Mouse (Mus musculus): Measurements from ENCODE around the gene C5ar1.
"Not testable (repeated sequence)": the region's sequence is repeated elsewhere in the genome, so short reads cannot be mapped to it uniquely, and the experiment has no call there.

Gene C5ar1

DNA sequence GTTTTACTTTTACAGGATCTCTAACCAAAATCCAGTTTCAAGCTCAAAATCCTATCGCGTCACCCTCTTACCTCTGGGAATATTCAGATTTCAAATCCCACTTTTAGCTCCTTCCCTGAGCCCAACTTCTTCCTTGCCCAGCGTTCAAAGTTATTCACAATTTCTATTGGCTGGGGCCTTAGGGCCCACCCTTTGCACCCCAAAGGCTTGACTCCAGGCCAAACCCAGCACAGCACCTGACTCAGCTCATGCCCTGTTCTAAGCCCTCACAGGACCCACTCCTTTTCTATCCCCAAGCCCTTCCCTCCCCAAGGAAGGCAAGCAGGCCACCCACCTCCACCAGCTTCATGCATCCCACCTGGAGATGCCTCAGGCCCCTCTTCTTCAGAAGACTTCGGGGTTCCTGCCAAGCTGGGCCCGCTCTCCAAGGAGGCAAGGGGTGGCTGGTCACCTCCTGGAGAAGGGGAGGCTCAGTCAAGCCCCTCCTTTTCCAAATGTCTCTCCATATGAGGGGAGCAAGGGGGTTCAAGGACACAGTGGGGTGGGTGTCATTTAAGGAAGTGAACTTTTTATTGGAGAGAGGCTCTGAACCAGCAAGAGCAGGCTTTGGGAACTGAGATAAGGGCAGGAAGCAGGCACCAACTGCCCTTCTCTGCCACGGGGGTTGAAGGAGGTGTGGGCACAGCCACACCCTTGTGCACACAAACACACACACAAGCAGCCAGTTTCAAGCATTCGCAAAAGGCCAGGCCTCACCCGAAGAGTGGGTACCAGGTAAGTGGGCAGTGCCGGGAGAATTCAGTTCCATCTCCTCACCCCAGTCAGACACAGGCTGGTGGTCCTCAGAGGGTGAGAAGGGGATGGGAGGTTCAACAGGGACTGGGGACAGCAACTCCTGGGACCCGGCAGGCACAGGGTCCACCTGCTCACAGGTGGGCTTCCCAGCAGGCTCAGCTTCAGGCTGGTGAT is 15.9 kb upstream of the C5ar1 start:
- no peak for DNase-seq (ENCODE audit: low read depth, low spot score)

DNA sequence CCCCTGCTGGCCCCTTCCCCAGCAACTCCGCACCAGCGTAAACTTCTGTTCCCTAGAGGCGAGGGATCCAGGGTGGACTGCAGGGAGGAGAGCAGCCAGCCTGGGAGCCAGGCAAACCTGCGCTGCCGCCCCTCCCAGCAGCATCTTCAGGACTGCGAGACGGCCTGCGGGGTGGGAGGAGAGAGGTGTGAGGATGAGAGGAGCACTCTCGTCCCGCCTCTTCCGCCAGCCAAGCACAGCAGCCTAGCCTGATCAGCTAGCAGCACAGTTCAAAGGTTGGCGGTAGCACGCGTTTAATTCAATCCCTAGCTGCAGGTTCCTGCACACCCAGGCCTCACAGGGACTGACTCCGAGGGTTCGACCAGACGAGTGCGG is 14.4 kb upstream of the C5ar1 start:
- DNase-seq (ENCODE audit: low read depth, low spot score) = no peak

DNA sequence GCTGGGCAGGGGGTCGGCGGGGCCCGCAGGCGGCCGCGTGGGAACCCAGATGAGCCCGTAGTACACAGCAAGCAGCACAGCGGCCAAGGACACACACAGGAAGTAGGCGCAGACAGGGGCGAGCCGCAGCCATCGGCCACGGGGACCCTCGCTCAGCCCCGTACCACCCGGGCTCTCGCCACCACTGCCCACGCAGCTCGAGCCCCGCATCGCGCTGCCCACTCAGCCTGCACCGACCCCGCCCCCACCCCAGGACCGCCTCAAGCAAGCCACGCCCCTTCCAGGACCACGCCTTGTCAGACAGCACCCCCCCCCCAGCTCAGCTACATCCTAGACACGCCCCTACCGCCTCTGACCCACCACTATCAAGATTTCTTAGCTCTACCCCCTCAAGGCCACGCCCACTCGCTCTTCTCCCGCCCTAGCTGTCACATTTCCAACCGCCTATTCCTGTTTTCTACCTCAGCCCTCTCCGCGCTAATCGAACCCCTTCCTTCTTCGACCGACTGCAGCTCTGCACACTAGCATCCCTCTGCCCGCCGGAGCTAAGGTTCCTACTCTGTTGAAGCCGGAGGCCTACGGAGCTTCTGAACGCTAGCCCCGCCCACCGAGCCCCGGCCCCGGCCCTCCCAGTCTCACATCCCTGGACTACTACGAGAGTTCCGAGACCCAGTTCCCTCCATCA is 13.9 kb upstream of the C5ar1 start, which contains the start of gene Inafm1:
TSS of gene Inafm1 (minus strand) at position 537 of the 685 bp plus-strand sequence.
- DNase-seq (ENCODE audit: low read depth, low spot score) = no peak

DNA sequence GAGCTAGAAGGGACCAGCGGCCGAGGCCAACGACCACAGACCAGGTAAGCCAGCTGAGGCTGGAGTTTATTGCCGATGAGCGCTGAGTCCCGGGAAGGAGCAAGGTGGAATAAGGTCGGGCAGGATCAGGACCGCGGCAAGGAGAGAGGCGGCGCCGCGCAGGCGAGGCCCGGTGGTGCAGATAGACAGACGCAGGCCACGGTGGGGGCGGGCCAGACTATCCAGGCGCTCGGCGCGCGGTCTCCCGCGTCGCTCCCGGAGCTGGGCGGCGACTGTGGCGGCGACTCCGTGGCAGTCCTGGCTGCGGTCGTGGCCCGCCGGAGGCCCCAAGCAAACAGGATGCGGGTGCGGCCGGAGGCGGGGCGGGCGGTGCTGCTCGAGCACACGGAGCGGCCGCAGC is 13.3 kb upstream of the C5ar1 start:
- DNase-seq (ENCODE audit: low read depth, low spot score) = no peak

DNA sequence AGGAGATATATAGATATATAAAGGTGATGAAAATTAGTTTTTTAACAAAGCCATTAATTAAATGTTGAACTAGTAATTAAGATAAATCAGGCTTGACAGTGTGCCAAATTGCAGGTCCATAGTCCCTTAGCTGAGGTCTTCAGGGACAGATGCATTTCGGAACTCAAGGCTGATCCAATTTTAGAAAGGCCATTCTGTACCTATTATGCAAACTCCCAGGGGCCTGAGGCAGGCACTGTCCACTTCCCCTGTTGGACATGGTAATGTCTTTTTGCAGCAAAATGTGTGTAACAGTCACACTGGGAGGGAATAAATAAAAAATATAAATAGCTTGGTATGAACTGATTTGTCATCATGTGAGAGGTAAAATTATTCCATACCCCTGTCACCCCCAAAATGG is 11.8 kb upstream of the C5ar1 start:
- no peak for DNase-seq (ENCODE audit: low read depth, low spot score)

DNA sequence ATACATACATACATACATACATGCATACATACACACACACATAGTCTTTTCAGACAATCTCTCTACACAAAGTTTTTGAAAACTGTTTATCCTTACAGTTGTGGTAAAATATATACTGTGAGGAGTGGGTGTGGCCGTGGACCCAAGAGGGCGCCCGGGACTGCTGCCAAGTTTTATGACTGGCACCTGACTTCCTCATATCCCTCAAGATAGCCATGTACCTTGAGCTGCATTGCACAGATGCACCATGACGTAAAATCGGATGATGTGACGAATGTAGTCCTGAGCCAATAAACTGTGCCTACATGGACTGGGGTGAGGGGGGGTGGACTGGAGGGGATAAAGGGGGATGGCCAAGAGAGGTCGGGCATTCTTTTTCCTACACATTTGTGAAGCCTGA is 7.3 kb upstream of the C5ar1 start:
- DNase-seq (ENCODE audit: low read depth, low spot score) = not testable (repeated sequence)

DNA sequence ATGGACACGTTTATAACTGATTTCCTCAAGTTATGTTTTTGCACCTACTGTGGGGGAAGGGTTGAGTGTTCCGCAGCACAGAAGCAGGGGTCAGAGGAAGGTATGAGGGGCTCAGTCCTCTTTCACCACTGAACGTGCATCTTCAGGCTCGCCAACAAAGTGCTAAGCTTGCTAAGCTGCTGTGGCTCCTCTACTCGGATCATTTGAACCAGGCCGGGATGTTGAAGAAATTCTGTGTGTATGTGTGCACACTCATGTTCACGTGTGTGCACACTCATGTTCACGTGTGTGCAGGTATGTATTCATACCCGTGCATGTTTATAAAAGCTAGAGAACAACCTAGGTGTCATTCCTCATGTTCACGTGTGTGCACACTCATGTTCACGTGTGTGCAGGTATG is 6.5 kb upstream of the C5ar1 start:
- no peak for DNase-seq (ENCODE audit: low read depth, low spot score)

DNA sequence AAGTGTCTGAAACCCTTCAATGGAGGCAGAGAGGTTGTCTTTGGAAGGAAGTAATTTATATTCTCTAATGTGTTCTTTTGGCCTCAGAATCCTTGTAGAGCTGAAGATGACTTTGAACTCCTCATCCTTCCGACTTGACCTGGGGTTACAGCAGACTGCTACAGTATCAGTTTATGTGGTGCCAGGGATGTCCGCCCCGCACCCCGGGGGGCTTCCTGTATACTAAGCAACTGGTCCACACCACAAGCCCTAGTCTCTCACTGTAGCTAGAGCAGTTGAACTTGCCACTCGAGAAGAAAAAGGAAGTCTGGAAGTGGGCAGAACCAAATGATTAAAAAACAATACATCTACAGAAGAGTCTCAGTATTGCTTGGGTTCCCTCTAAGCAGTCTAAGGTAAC is 4.5 kb upstream of the C5ar1 start:
- no peak for DNase-seq (ENCODE audit: low read depth, low spot score)

DNA sequence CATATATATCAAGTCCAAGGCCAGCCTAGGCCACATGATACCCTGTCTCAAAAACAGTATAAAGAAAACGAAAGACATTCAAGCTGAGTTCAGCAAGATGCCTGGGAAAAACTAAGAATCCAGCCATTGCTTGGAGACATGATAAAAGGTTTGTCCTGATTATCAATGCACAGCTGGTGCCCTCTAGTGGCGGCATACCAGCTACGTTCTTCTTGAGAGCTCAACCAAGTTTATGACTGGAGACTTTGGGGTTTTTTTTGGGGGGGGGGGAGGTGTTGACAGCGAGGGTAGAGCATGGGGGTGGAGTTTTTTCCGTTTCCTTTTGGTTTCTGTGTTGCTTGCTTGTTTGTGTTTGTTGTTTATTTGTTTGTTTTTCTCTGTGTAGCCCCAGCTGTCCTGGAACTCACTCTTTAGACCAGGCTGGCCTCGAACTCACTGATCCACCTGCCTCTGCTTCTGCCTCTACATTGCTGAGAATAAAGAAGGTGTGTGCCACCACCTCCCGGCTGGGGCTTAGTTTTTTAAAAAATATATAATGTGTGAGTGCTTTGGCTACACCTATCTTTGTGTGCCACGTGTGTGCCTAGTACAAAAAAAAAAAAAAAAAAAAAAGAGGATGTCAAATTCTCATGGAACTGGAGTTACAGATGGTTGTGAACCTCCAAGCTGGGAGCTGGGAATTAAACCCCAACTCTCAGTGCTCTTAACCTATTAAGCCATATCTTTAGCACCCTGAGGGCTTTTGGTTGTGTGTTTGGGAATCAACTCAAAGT is 3.9 kb upstream of the C5ar1 start:
- no peak for DNase-seq (ENCODE audit: low read depth, low spot score)

DNA sequence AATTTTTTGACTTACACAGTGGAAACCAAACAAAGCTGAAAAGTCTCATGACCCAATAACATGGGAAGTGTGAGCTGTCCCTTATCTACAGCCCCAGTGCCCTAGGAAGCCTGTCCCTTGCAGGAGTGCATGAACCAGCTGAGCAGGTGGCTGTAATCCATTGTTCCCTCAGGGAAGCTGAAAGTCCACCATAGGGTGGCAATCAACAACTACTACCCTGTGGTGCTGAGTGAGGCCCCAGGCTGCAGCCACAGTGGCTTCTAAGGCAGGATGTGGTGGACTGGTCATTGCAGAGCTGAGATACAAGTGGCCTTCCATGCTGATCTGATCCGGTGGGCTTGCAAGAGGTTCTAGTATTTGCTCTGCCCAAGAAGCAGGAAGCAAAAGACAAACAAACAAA is 1.8 kb upstream of the C5ar1 start:
- no peak for DNase-seq (ENCODE audit: low read depth, low spot score)

DNA sequence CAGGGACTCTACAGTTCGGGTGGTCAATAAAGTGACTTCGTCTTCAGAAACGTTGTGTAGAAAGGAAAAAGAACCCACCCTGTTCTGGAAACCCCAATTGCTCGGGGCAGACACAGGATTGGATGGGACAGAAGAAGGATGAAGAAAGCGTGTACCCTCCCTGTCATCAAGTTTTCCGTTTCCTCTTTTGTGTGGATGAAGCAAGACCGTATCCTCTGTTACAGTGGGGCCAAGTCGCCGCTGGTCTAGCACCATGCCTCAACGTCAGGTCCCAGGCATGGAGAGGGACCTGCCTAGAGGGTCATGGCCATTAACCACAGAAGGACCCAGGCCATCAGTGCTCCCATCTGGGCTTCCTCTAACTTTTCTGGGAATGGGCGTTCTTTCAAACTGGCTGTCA is 1.5 kb downstream of the C5ar1 start:
- no peak for DNase-seq (ENCODE audit: low read depth, low spot score)

DNA sequence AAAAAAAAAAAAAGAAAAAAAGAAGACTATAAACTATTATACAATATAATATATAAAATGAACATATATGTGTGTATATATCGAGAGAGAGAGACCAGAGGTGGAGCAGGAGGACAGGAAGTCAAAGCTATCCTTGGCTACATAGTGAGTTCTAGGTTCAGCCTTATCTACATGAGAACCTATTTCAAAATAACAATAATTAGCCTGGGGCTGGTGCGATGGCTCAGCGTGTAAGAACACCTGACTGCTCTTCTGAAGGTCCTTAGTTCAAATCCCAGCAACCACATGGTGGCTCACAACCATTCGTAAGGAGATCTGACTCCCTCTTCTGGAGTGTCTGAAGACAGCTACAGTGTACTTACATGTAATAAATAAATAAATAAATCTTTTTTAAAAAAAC is 3.4 kb downstream of the C5ar1 start:
- not testable (repeated sequence) for DNase-seq (ENCODE audit: low read depth, low spot score)

DNA sequence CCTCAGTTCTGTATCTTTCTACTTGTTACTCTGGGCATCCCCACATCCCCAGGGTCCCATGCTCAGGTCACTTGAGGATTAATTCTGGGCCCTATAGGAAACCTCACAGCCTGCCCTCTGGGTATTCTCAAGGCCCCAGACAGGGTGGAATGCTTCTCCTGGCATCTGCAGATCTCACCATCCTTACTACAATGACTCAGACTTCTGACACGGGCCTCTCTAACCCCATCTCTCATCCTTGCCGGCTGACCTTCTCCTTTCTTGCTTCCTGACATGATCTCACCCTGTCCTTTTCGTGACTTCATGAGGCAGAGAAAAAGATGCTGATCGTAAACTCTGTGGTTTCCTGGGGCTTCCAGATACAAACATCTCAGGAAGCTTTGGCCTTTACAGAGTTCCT is 5.1 kb downstream of the C5ar1 start:
- no peak for DNase-seq (ENCODE audit: low read depth, low spot score)

DNA sequence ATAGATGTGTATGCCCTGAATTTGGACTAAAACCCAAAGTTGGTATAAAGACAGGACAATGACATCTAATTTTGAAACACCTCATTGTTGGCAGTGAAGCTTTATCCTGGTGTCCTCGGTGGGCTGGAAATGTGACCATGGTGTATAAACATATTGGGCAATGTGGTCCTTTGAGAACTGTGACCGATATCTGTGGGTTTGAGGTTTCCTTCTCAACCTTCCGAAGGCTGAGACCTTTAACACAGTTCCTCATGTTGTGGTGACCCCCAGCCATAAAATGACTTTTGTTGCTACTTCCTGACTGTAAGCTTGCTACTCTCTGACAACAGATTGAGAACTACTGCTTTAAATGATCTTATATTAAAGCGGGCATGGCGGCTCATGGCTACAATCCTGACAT is 8.7 kb downstream of the C5ar1 start:
- no peak for DNase-seq (ENCODE audit: low read depth, low spot score)

DNA sequence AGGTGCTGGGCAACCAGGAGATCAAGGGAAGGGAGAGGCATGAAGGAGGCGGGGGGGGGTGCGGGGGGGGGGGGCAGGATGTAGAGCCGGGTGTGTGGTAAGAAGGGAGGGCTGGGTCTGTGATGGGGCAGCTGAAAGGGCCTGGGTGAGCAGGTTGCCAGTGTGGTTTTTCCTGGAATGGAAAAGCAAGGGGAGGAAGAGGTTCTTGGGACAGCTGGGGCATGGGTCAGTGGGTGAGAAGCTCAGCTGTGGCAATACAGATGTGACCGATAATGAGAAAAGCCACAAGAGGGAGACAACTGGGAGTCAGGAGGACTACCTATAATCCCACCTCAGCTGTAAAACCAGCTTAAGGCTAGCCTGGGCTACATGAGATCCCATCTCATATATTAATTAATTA is 13.4 kb downstream of the C5ar1 start:
- DNase-seq (ENCODE audit: low read depth, low spot score) = no peak

DNA sequence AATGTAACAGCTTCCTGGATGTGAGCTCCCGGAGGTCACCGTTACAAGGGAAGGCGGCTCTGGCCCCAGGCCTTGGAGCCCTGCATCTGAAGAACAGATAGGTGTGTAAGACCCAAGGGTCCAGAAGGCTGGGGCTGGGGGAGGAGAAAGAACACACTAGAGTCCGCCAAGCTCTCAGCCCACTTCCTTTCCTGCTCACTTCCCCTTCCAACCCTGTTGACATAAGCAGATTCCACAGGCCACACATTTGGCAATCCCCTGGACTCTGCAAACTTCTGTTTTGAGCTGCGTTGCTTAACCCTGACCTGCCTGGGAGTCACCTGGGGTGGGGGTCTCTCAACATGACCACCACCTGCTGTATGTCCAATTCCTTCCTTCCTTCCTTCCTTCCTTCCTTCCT is 15.3 kb downstream of the C5ar1 start, which contains the start of gene C5ar2:
TSS of gene C5ar2 (minus strand) at position 88 of the 400 bp plus-strand sequence.
- no peak for DNase-seq (ENCODE audit: low read depth, low spot score)

DNA sequence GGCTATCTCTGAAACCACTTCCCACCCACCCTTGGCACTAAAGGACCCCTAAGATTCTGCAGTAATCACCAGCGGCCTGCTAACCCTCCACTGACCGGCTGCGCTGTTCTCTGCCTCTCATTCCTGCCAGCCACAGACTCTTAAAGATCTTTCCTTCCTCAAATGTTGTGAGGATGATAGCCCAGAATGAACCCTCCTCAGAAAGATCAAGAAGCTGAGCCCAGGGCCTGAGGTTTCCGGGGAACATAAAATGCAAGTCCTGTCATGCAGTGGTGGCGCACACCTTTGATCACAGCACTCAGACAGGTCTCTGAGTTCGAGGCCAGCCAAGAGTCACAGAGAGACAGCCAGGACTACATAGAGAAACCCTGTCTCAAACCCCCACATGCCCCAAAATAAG is 17.1 kb downstream of the C5ar1 start:
- DNase-seq (ENCODE audit: low read depth, low spot score) = no peak

DNA sequence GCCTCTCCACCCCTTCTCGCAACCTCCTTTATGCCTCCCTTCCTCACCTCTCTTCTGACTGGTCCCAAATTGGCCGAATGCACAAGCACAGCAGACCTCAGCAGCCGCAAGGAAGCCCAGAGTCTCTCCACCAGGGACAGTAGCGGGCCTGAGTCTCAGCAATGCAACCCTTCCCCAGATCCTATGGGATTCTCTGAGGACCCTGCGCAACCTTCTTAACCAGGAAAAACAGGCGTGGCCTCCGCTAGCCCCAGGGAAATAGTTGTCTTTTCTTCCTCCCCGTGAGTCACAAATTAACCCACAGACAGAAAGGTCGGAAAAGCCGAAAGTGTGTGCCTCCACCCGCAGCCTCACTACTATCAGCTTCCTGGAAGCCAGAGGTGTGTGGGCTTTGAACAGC is 17.6 kb downstream of the C5ar1 start:
- DNase-seq (ENCODE audit: low read depth, low spot score) = no peak

DNA sequence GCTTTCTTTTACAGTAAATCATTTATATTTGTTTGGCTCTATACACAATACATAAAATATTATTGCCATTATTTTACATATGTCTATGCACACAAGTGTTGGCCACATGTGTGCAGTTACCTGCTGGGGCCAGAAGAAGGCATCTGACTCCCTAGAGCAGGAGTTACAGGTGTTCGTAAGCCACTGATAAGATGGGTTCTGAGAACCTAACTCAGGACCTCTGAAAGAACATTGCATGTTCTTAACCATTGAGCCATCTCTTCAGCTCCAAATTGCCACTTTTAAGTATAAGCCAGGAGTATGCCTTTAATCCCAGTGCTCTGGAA is 18.4 kb downstream of the C5ar1 start:
- DNase-seq (ENCODE audit: low read depth, low spot score) = no peak

DNA sequence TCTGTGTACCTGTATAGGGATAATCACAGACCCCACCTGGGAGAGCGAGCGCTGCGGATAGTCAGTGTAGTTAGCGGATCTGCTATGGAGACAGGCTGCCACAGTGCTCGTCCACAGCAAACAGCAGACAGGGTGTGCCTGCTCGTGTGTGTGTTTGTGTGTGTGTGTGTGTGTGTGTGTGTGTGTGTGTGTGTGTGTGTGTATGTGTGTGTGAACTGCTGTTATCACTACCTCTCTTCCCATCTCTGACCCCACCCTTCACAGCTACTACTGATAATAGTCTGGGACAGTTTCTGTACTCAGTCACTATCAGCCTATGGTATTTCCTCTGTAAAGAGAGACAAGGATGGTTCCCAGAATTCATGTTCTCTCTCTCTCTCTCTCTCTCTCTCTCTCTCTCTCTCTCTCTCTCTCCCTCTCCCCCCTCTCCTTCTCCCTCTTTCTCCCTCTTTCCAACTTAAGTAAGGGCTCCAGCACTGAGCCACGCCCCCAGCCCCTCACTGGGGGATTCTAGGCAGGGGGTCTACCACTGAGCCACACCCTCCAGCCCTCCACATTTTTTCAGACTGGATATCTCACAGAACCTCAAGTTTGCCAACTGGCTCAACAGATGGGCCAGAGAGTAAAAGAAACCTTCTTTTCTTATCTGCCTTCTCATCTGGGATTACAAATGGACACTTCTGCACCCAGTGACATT is 18.9 kb downstream of the C5ar1 start:
- no peak for DNase-seq (ENCODE audit: low read depth, low spot score)

DNA sequence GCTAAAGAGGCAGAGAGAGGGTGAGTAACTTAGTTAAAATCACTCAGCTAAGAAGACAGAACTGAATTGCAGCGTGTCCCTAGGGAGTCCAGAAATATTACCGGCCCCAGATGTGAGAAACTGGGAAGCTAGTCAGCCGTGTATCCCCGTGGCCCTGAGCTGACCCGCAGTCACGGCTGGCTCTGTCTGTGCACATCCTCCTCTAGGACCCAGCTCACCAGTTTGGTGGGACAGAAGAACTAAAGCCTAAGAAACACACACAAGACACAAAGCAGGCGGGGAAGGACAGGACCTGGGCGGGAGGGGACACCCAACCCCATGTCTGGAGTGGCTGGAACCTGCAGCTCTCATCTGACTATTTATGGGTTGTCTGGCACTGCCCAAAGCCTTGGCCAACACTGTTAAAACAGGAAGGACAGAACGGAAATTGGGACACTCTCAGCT is 19.8 kb downstream of the C5ar1 start:
- DNase-seq (ENCODE audit: low read depth, low spot score) = no peak

DNA sequence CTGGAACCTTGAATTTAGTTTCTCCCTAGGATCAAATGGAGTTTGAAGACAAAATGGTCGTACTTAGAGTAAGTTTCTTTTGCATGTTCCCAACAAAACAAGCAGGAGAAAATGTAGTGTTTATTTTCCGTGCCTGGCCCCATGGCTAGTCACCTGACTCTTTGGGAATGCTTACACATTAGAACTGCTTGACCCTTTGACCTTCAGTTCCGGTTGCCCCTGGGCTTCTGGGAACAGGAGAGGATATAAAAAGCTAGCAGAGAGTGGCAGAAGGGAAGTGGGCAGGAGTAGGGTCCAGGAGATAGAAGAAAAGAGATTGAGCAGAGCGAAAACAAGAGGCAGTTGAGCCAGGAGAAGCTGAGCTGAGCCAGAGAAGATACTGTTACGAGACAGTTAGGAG is 29.5 kb downstream of the C5ar1 start:
- DNase-seq (ENCODE audit: low read depth, low spot score) = no peak
